Mouse (Mus musculus) ES-E14 (cell line): Measurements from ENCODE around the gene Taf5l. TPM values are rescaled to one million over a fixed set of nuclear protein-coding genes. Genes with fewer than 3 reads are reported as not detected.

ENCODE experiments used
- DNase-seq: peaks from one replicate; pipeline ENCODE4 v3.0.0-alpha.2; 2013; ENCODE audit warnings: low read depth, low spot score
- H3K27ac ChIP-seq: 2 replicates; pipeline ENCODE4 v1.5.1; 2012; ENCODE audit warnings: low read depth, mild to moderate bottlenecking, low read length, moderate library complexity, mixed read lengths; ENCODE audit not compliant: poor library complexity, insufficient read depth, severe bottlenecking
- H3K36me3 ChIP-seq: 2 replicates; pipeline ENCODE4 v1.6.1; 2012; ENCODE audit warnings: mild to moderate bottlenecking, low read length, moderate library complexity, mixed read lengths; ENCODE audit not compliant: control insufficient read depth, poor library complexity, insufficient read depth, severe bottlenecking
- H3K4me1 ChIP-seq, 2 experiments: fragments of 150-350 bp in 1 of 2; sonication (generic) in 1 of 2; 2 replicates each; pipeline ENCODE4 v1.6.1; 2012; ENCODE audit warnings: low read length in 2 of 2, mild to moderate bottlenecking in 1 of 2, mixed read lengths in 1 of 2; ENCODE audit not compliant: control insufficient read depth in 2 of 2, insufficient read depth in 2 of 2, poor library complexity in 1 of 2
- H3K4me3 ChIP-seq, 2 experiments: fragments of 150-350 bp in 1 of 2; sonication (generic) in 1 of 2; 2 replicates each; pipeline ENCODE4 v1.5.1; 2012; ENCODE audit warnings: low read length in 2 of 2, low read depth in 1 of 2, mild to moderate bottlenecking in 1 of 2, mixed read lengths in 1 of 2; ENCODE audit not compliant: insufficient read depth in 1 of 2, poor library complexity in 1 of 2, severe bottlenecking in 1 of 2
- H3K9ac ChIP-seq: 2 replicates; pipeline ENCODE4 v1.6.1; 2012; ENCODE audit warnings: low read depth, mild to moderate bottlenecking, low read length, mixed read lengths; ENCODE audit not compliant: poor library complexity, insufficient read depth, severe bottlenecking
- H3K9me3 ChIP-seq: fragments of 150-350 bp; sonication (generic); 2 replicates; pipeline ENCODE4 v1.6.1; 2012; ENCODE audit warnings: low read depth, mild to moderate bottlenecking, low read length; ENCODE audit not compliant: control insufficient read depth, insufficient read depth
- CHD2 ChIP-seq: IDR thresholded peaks from 2 replicates; pipeline ENCODE4 v1.6.1; 2014; ENCODE audit warnings: mild to moderate bottlenecking, low read depth, low read length, inconsistent platforms
- HCFC1 ChIP-seq: IDR thresholded peaks from 2 replicates; pipeline ENCODE4 v1.6.1; 2012; ENCODE audit warnings: low read length, inconsistent platforms, borderline replicate concordance; ENCODE audit not compliant: insufficient read depth
- MAFK ChIP-seq: IDR thresholded peaks from 2 replicates; pipeline ENCODE4 v1.6.1; 2014; ENCODE audit warnings: mild to moderate bottlenecking, low read depth, low read length, inconsistent platforms; ENCODE audit not compliant: insufficient read depth
- ZC3H11A ChIP-seq: IDR thresholded peaks from 2 replicates; pipeline ENCODE4 v1.6.1; 2012; ENCODE audit warnings: low read depth, mild to moderate bottlenecking, inconsistent platforms, low read length, borderline replicate concordance
- ZNF384 ChIP-seq: IDR thresholded peaks from 2 replicates; pipeline ENCODE4 v1.6.1; 2012; ENCODE audit warnings: low read depth, low read length, inconsistent platforms
- in situ Hi-C, 2 experiments: fragments of 600-800 bp; cut with MboI; formaldehyde crosslinking; loops; one replicate each; pipeline ENCODE4 v1.15.1; 2025; ENCODE audit warnings: low sequenced_read_pairs in 2 of 2, inconsistent platforms in 1 of 2; ENCODE audit not compliant: unreplicated experiment in 2 of 2
- total RNA-seq: library from RNA; depleted of rRNA; stranded (reverse); fragments of 300-350 nt; gene quantifications from 2 replicates; pipeline ENCODE4 v1.2.3, GENCODE M21; 2012

Gene Taf5l
- total RNA-seq, 1 experiment: 95.4 TPM

DNA sequence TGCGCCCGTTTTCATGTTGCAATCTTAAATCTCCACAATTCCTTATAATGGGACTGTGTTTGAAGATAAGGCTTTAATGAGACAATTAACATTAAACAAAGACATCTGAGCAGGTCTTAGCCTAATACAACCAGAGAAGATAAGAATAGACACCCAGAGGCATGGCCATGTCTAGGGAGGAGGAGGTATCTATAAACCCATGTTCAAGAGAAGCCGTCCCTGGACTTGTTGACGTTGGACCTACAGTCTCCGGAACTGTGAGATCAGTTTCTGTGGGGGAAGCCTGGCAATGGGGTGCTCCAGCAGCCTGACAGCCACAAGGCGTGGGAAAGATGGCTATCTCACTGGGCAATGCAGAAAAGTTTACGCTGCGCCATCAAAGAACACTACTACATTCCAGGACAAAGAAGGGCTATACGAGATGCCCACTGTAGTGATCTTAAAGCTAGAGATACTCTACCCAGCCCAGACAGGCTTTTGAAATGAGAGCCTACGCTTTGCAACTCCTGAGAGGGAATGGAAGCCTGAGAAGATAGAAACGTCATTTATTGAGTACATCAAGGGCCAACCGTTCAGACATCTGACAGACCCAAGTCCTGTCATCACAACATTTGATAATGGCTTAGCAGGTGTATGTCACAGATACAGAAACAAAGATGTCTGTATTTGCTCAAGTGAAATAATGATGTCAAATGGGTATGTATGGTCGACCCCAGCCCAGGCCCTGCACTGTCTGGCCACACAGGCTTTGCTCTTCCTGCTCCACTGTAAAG is 30.7 kb downstream of the Taf5l start:
- Histone ChIP-seq H3K9ac (no peak overlapping the region), H3K4me1 (peaks cover 0 to 10% of the 10 kb centered on the region in 2 experiments; a peak in 2 of 4 replicates), H3K36me3 (peaks cover 2% of the 10 kb centered on the region; the same call in 1 of the 2 replicates), H3K9me3 (no peaks in the 10 kb centered on the region), H3K4me3 (no peak overlapping the region), H3K27ac (no peak overlapping the region)
- no peak for TF ChIP-seq ZC3H11A
- no peak for TF ChIP-seq CHD2
- no peak for TF ChIP-seq ZNF384
- no peak for TF ChIP-seq MAFK
- no peak for TF ChIP-seq HCFC1
- in situ Hi-C loops: no loop called here
- no peak for DNase-seq

DNA sequence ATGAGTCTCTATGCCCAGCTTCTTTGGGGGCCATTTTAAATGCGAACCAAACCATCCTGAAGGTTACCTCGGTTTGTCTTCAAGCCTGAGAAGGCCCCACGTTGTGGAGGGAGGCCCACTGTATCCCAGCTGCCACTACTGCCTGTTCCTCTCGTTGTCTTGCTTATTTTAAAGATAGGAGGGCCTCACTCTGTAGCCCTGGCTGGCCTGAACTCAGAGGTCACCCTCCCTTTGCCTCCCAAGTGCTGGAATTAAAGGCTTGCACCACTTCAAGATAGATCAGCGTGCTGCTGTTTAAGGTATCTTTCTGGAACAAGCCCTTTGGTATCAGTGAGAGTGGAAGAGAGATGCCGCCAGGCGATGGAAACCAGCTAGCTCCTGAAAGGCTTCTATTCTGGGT is 32.1 kb downstream of the Taf5l start:
- H3K9me3 ChIP-seq: no peaks in the 10 kb centered on the region
- in situ Hi-C loops: no loop called here
- peaks cover 2% of the 10 kb centered on the region; the same call in 1 of the 2 replicates for H3K36me3 ChIP-seq
- no peak overlapping the region for H3K27ac ChIP-seq
- H3K4me1 ChIP-seq: peaks cover 0 to 8% of the 10 kb centered on the region in 2 experiments; a peak in 2 of 4 replicates
- H3K4me3 ChIP-seq: no peak overlapping the region
- DNase-seq: no peak
- TF ChIP-seq HCFC1 (no peak), ZC3H11A (no peak), MAFK (no peak), ZNF384 (no peak), CHD2 (no peak)
- no peak overlapping the region for H3K9ac ChIP-seq

DNA sequence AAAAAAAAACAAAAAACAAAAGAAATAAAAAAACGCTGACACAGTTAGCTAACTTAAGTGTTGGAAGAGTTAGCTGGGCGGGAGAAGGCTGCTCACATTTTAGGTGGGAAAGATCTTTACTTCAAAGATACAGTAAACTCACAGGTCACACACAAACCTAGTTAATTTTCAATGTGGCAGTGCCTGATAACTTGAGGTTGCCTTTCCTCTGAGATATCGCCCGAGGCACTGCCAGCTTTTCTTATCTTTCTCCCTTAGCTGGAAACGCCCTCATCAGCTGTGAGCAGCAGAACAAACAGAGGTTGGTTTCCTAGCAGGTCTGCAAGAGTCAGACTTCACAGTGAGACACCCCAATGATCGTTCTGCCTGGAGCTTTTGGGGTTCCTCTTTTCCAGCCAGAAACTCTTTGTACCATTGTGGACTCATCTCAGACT is 32.6 kb downstream of the Taf5l start:
- no peak for DNase-seq
- in situ Hi-C loops: no loop called here
- no peak overlapping the region for H3K27ac ChIP-seq
- TF ChIP-seq CHD2 (no peak), ZNF384 (peak; percentile 4; the same call in 1 of the 2 replicates)
- no peaks in the 10 kb centered on the region for H3K9me3 ChIP-seq
- H3K9ac ChIP-seq: no peak overlapping the region
- H3K4me1 ChIP-seq: peaks cover 0 to 9% of the 10 kb centered on the region in 2 experiments; a peak in 2 of 4 replicates
- H3K36me3 ChIP-seq: peaks cover 2% of the 10 kb centered on the region; the same call in 1 of the 2 replicates
- H3K4me3 ChIP-seq: no peak overlapping the region

DNA sequence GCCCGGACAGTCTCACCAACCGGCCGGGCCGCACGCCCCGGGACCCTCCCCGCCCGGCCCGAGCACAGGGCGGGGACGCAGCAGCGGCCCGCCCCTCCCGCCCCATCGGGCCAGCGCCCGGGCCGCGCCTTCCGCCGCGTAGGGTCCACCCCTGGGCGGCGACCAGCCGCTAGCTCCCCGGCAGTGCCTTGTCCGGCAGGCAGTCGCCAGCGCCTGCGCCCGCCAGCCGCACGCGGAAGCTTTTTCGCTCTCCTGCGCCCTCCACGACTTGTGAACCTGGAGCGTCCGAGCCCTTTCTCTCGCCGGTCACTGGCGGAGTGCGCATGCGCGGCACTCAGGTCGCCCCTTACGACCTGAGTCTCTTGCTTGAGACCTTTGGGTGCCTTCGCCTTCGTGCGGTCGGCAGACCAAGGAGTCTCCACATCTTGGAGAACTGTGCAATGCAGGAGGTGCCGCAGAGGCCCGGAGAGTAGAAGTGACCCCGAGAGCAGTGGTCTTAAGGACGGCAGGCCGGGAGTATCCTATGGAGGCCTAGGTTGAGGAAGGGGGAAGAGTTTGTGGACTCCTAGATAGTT is 38.3 kb downstream of the Taf5l start, which contains the start of gene Abcb10:
Gene Abcb10 (minus strand): TSS at position 297 of the 575 bp plus-strand sequence.
- H3K9me3 ChIP-seq: no peaks in the 10 kb centered on the region
- DNase-seq: peak; percentile 77
- H3K9ac ChIP-seq: peak within 1 kb of the TSS; percentile 92
- TF ChIP-seq CHD2 (no peak), HCFC1 (peak; percentile 46; the same call in 1 of the 2 replicates)
- no peaks in the 10 kb centered on the region for H3K36me3 ChIP-seq
- peak within 1 kb of the TSS; percentile 73 to 92 for H3K4me3 ChIP-seq
- peak within 1 kb of the TSS; percentile 25 for H3K27ac ChIP-seq
- H3K4me1 ChIP-seq: peaks cover 0 to 2% of the 10 kb centered on the region in 2 experiments; a peak in 1 of 4 replicates
- in situ Hi-C loops: no loop called here
